Mouse (Mus musculus) lung, adult 18-20 months (tissue): ENCODE measurements around the gene AU040320.

Source experiments
- DNase-seq, 2 experiments: peaks; one replicate each; pipeline ENCODE4 v3.0.0; 2022; ENCODE audit warnings: mixed read lengths in 2 of 2

AU040320 gene

GRCm38 (mm10) chr4:126750863-126751555 is 2.3 kb upstream of the AU040320 start:
- DNase-seq, result no peak

GRCm38 (mm10) chr4:126751556-126752023 is 1.8 kb upstream of the AU040320 start:
- DNase-seq, result no peak

- DNase-seq, result no peak
Observed at GRCm38 (mm10) chr4:126752024-126752607, 1.2 kb upstream of the AU040320 start.

- peak in 1 of 2 experiments; percentile 25 for DNase-seq
Observed at GRCm38 (mm10) chr4:126752608-126753141, 669 bp upstream of the AU040320 start.

GRCm38 (mm10) chr4:126754231-126754611 is 877 bp downstream of the AU040320 start:
- DNase-seq, result no peak

GRCm38 (mm10) chr4:126754736-126755374 is 1.5 kb downstream of the AU040320 start:
- DNase-seq, result no peak

GRCm38 (mm10) chr4:126756766-126757165 is 3.4 kb downstream of the AU040320 start:
- peak in 1 of 2 experiments; percentile 34 for DNase-seq

- DNase-seq, result no peak
Observed at GRCm38 (mm10) chr4:126758299-126758698, 5.0 kb downstream of the AU040320 start.

- no peak for DNase-seq
Observed at GRCm38 (mm10) chr4:126759435-126759834, 6.1 kb downstream of the AU040320 start.

GRCm38 (mm10) chr4:126762586-126763359 is 9.4 kb downstream of the AU040320 start:
- DNase-seq, result no peak

GRCm38 (mm10) chr4:126763483-126763882 is 10.1 kb downstream of the AU040320 start:
- no peak for DNase-seq

GRCm38 (mm10) chr4:126769800-126770563 is 16.6 kb downstream of the AU040320 start:
- no peak for DNase-seq

GRCm38 (mm10) chr4:126770831-126771230 is 17.5 kb downstream of the AU040320 start:
- no peak for DNase-seq

- no peak for DNase-seq
Observed at GRCm38 (mm10) chr4:126773871-126774270, 20.5 kb downstream of the AU040320 start.

GRCm38 (mm10) chr4:126775182-126775581 is 21.8 kb downstream of the AU040320 start:
- DNase-seq, result no peak

GRCm38 (mm10) chr4:126779148-126779581 is 25.8 kb downstream of the AU040320 start:
- DNase-seq, result no peak

GRCm38 (mm10) chr4:126779826-126780775 is 26.8 kb downstream of the AU040320 start:
- no peak for DNase-seq

GRCm38 (mm10) chr4:126781871-126782270 is 28.5 kb downstream of the AU040320 start:
- no peak for DNase-seq

- no peak for DNase-seq
Observed at GRCm38 (mm10) chr4:126782512-126782911, 29.2 kb downstream of the AU040320 start.

GRCm38 (mm10) chr4:126782996-126783395 is 29.7 kb downstream of the AU040320 start:
- DNase-seq, result peak in 1 of 2 experiments; percentile 7
